Mouse (Mus musculus) CD8-positive naive resting alpha-beta T cell, adult 2 months (primary cell): ENCODE results near the gene Dctpp1.

Experiments used
- DNase-seq, 2 experiments: peaks; one replicate each; pipeline ENCODE4 v3.0.0; 2022; ENCODE audit warnings: low read depth in 2 of 2, low spot score in 2 of 2

Dctpp1 gene

DNA sequence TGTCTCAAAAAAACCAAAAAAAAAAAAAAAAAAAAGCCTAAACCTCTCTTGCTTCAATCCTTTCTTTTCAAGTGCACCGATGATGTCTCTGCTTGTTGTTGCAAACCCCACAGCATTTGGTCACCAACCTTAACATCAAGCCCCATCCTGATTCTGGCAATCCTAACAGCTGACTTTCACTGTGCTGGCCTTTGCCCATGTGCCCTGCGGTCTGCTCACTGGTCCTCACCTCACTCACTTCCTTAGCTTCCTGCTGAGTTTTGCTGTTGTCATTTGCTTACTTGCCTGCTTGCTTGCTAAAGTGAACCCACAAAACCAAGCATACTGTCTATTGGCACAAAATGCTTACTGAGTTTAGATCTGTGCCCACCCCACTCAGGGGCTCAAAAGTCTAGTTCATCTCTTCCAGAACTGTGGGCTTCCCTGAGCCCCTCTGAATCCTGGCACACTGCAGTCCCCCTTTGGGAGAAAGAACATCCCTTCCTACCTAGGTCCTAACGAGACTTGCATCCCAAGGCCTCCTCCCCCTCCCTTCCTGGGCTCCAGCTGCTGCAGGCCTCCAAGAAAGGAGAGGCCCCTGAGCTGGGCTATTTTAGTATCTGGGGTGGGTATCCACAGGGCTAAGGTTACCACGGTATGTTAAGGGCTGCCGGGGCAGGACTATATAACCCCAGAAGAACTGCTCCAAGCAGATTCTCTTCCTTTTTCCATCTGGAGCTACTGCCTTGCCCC is 49.3 kb downstream of the Dctpp1 start:
- peak; percentile 31 to 32 for DNase-seq

DNA sequence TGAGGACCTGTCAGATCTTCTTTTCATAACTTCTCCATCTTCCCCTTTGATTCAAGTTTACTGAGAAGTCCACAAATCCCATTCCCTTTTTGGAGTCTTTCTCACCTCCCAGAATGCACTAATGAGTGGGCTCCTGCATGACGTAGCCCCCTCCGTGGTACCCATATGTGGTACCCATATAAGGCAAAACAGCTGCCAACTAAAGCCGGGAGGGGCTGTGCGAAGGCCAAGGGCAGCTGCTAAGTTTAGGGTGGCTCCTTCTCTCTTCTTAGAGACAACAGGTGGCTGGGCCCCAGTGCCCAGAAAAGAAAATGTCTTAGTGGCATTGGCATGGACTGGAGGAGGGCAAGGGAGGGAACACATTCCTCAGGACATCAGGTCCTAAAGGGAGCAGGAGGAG is 50.2 kb downstream of the Dctpp1 start:
- no peak for DNase-seq

DNA sequence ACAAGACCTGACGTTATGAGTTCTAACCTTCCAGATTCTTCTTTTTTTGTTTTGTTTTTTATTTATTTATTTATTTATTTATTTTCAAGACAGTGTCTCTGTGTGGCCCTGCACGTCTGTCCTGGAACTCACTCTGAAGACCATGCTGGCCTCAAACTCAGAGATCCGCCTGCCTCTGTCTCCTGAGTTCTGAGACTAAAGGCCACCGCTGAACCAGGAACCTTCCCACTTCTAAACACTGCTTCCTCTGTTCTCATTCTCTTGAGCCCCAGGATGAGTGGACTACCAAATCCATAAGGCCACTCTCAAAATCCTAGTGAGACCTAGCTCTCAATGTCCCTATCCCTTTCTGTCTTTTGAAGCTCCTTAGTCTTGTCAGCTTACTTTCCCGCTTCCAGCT is 50.7 kb downstream of the Dctpp1 start:
- no peak for DNase-seq

DNA sequence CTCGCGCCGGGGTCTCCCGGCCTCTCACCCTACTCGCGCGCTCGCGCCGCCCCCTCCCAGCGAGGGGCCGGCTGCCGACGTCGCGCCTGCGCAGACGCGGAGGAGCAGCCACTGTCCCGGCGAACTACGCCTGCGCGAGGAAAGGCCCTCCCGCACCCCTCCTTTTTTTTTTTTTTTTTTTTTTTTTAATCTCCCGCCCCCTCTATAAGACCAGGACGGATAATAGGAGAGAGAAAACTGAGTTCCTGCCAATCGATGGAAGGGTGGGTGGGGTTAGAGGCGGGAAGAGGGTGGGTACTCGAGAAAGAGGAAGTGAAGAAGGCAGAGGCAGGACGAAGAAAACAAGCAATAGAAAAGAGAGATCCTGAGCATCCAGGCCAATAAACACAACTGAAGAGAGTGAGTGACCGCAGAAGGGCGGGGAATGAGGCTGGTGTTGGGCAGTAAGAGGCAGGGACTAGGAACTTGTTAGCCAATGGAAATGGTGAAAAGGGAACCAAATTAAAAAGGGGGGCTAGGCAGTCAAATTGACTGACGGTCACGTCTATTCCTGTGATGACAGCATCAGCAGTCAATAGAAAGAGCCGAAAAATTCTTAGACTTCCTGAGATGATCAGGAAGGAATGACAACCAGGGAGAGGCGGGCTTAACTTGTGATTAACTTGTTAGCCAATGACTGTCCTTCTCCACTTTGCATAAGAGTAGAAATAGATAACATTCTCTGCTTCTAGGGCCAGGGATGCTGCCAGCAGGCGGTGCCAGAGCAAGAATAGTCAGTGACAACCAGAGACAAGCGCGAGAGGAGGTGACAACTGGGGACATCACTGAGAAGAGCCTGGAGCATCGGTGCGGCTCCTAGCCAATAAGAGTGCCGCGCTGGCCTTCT is 51.7 kb downstream of the Dctpp1 start, which contains the start of gene Mylpf:
Mylpf (plus strand) TSS at position 338 of the 886 bp plus-strand sequence.
- DNase-seq: peak; percentile 91 to 95

DNA sequence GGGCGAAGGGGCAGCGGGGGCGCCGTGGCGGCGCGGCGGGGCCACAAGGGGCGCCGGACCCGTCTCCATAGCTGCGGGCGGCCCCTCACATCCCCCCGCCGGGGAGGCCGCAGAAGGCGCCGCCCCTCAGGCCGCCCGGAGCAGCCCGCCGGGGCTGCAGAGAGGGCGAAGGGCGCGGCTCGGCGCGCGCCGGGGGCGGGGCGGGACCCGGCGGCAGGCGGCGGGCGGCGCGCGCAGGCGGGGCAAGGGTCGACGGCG is 52.3 kb downstream of the Dctpp1 start, which contains the start of gene Tbc1d10b:
Tbc1d10b (minus strand) TSS at position 174 of the 258 bp plus-strand sequence.
- no peak for DNase-seq

DNA sequence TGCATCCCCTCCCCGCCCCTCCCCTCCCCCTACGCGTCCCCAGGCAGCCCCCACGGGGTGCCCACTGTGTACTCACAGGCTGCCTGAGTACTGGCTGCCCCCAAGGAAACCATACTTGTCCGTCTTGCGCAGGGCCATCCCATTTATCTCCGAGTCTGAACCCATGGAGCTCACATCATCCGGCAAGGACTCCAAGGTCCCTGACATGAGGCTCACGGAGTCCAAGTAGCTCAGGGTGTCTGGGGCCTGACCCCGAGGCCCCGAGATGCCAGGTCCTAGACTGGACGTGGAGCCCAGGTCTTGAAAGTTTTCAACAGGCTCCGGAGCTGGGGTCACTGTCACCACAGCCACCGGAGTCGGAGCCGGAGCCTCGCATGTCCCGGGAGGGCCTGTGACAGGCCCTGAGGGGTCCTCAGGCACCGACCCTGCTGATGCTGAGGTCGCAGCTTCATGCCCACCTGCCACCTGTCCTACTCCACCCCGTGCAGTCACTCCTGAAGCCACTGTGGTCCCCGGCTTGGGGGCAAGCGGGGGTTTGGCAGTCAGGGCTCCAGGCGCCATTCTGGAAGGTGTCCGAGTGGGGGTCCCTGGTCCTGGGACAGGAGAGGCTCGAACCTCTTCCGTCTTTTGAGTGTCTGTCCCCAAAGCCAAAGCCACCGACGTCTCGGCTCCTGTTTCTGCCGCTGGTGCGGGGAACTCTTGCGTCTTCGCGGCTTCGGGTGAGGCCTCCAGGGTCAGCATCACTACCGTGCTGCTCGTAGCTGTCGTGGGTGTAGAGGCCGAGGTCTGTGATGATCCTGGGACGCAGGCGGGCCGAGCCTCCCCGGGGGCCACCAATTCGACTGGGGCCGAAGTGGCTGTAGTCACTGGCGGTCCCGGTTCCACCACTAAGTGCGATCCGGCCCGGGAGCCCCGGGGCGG is 52.9 kb downstream of the Dctpp1 start:
- peak; percentile 33 to 39 for DNase-seq
